Mouse (Mus musculus) lung, embryonic 16.5 days (tissue): ENCODE data around the gene Dnase1. TPM values are rescaled to one million over a fixed set of nuclear protein-coding genes. Genes with fewer than 3 reads are reported as not detected.
"Not testable (repeated sequence)": the region's sequence is repeated elsewhere in the genome, so short reads cannot be mapped to it uniquely, and the experiment has no call there.

Experiments
- ATAC-seq: fragments of 200-750 bp; cut with Nextera tagmentation; 2 replicates; pipeline ENCODE4 v1.8.0; 2017; ENCODE audit warnings: low read depth, mild to moderate bottlenecking, moderate library complexity
- H3K27ac ChIP-seq: fragments of 300-500 bp; sonication (generic); 2 replicates; pipeline ENCODE4 v1.5.1; 2014; ENCODE audit warnings: mild to moderate bottlenecking, control low read depth, low read length
- H3K27me3 ChIP-seq: fragments of 300-500 bp; sonication (generic); 2 replicates; pipeline ENCODE4 v1.6.1; 2014; ENCODE audit warnings: low read depth, low read length, mixed read lengths; ENCODE audit not compliant: control insufficient read depth, insufficient read depth
- H3K36me3 ChIP-seq: fragments of 300-500 bp; sonication (generic); 2 replicates; pipeline ENCODE4 v1.6.1; 2014; ENCODE audit warnings: low read length; ENCODE audit not compliant: control insufficient read depth, insufficient read depth
- H3K4me1 ChIP-seq: fragments of 300-500 bp; sonication (generic); replicated peaks from 2 replicates; pipeline ENCODE4 v1.6.1; 2014; ENCODE audit warnings: low read length, mixed read lengths; ENCODE audit not compliant: control insufficient read depth, insufficient read depth
- H3K4me2 ChIP-seq: fragments of 300-500 bp; sonication (generic); 2 replicates; pipeline ENCODE4 v1.6.1; 2014; ENCODE audit warnings: low read depth, low read length, control low read depth
- H3K4me3 ChIP-seq: fragments of 300-500 bp; sonication (generic); 2 replicates; pipeline ENCODE4 v1.5.1; 2014; ENCODE audit warnings: mild to moderate bottlenecking, low read length, control low read depth
- H3K9ac ChIP-seq: fragments of 300-500 bp; sonication (generic); 2 replicates; pipeline ENCODE4 v1.6.1; 2014; ENCODE audit warnings: low read length, control low read depth
- H3K9me3 ChIP-seq: fragments of 300-500 bp; sonication (generic); 2 replicates; pipeline ENCODE4 v1.6.1; 2016; ENCODE audit warnings: low read length; ENCODE audit not compliant: control insufficient read depth
- WGBS: fragments of 180-500 bp; shearing (Covaris S2); extraction: QIAGEN DNeasy Blood & Tissue Kit; methylation state at CpG from one replicate; pipeline ENCODE4 v1.1.7; 2014; 5-methylcytosine and 5-hydroxymethylcytosine counted together
- polyA plus RNA-seq: library from polyadenylated mRNA; unstranded; fragments of >200 nt; fragmentation: Nextera tagmentation; extraction: Ambion mirVana; gene quantifications from 2 replicates; pipeline ENCODE4 v1.2.1, GENCODE M21; 2015

The Dnase1 gene
- 3.2 and 4.1 TPM in 2 replicates for polyA plus RNA-seq

DNA sequence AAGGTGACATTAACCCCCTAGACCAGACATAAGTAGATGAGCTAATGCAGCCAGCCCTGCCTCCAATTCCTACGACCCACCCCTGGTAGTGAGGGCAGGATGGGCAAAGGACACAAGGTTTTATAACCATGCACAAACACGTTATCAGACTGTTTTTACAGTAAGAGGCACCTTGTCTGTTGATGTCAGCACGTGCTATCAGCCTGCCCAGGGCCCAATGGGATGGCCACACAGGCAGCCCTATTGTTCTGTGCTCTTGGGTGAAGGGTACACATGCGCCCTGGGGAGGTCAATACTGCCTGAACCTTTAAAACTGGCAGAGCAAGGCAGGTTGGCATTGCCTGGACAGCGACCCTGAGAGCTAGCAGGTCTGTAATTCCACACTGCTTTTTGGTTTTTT lies at the start of gene Dnase1:
Gene Dnase1, plus strand, starts transcription at position 136 of the 400 bp plus-strand sequence.
- Histone ChIP-seq H3K36me3 (peaks cover 10% of the 10 kb centered on the region; the same call in 1 of the 2 replicates), H3K4me1 (no peaks in the 10 kb centered on the region), H3K27ac (no peak within 1 kb of the TSS), H3K9me3 (no peaks in the 10 kb centered on the region), H3K27me3 (no peaks in the 10 kb centered on the region), H3K9ac (no peak within 1 kb of the TSS), H3K4me3 (no peak within 1 kb of the TSS), H3K4me2 (no peak within 1 kb of the TSS)
- 80% methylated on average over 5 of the region's 5 CpGs for WGBS
- ATAC-seq: no peak

DNA sequence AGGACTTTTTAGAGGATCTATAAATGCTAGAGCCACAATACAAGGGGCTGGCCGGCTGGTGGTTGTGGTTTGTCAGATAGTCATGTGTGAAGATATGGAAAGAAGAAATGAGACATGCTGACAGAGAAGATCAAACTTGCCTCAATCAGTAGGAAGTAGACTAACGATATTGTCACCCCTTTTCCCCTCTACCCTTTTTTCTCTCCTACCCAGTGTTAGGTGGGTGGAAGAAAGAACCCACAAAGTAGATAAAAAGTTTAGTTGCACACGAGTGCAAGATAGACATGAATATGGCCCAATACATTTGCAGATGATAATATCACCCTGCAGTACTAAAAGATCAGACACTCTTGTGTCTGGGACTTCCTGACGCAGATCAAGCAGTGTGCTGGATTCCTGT lies 48.3 kb upstream of the Dnase1 start:
- H3K4me1 ChIP-seq: no peaks in the 10 kb centered on the region
- no peak overlapping the region for H3K4me2 ChIP-seq
- 95% methylated on average over 4 of the region's 4 CpGs for WGBS
- no peaks in the 10 kb centered on the region for H3K27me3 ChIP-seq
- peaks cover 73% of the 10 kb centered on the region for H3K36me3 ChIP-seq
- no peak overlapping the region for H3K27ac ChIP-seq
- no peak for ATAC-seq
- no peaks in the 10 kb centered on the region for H3K9me3 ChIP-seq
- no peak overlapping the region for H3K4me3 ChIP-seq
- no peak overlapping the region for H3K9ac ChIP-seq

DNA sequence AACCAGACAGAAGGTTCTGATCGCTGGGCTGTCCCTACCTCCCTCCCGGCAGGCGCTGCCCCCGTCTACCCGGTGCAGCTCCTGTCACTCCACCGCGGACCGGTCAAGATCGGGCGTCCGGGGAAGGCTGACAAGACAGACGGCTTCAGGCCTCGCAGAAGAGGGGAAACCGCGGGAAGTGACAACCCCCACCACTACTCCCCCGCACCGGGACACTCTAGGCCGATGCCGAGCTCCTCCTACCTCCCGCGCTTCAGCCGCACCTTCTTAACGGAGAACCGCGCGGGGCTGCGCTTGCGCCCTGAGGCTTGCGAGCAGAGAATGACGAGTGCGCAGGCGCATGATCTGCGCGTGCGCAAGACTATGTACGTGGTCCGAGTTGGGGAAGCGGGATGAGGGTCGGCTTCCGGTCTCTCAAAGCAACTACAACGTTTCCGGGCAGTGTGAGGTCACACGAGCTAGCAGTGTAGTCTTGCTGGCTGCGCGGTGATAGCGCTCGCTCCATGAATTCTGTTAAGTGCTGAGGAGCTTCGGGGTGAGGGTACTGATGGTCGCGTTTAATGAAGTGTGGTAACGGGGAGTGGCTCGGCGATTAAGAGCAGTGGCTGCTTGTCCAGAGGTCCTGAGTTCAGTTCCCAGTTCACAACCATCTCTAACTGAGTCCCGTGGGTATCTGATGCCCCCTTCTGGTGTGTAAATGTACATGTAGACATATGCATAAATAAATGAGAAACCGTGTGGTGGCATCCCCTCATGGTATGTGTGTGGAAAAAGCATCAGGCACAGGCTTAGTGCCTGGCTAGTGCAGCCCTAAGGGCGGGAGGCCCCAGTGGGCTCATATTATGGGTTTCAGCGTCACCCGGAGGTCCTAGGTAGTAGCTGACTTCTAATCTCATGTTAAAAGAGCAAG lies 33.0 kb upstream of the Dnase1 start, which contains the start of gene Slx4:
Gene Slx4, minus strand, starts transcription at position 282 of the 910 bp plus-strand sequence.
- WGBS: 1% methylated on average over 51 of the region's 58 CpGs

DNA sequence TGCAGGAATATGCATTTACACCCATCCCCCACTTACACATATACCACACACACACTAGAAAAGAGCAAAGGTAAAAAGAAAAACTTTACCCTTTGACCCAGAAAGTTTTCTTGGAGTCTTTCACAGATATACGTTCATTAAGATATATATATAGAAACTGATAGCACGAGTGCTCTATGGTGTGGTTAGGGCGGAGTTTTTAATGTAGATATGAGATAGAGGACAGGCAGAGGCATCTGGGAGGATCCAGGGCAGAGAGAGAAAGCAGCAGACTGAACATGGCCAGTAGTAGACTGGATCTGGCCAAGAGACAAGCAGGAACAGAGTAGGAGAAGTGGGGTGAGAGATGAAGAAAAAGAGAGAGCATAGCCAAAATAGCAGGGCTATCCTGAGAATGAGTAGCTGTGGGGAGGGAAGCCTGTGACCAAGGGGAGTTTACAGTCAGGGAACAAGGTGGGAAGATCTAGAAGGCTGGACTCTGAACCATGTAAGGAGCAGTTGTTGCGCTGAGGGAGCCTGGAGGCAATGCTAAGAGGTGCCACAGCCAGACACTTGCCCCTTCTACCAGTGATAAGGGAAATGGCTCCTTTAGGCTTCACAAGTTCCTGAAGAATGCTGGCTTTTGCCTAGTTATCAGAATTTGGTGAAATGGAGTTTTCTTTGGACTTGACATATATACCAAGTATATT lies 23.7 kb upstream of the Dnase1 start:
- no peak overlapping the region for H3K9ac ChIP-seq
- H3K4me1 ChIP-seq: no peaks in the 10 kb centered on the region
- H3K4me2 ChIP-seq: no peak overlapping the region
- no peak for ATAC-seq
- WGBS: 63% methylated on average over 4 of the region's 4 CpGs
- H3K27ac ChIP-seq: no peak overlapping the region
- H3K4me3 ChIP-seq: no peak overlapping the region
- H3K27me3 ChIP-seq: no peaks in the 10 kb centered on the region
- H3K9me3 ChIP-seq: no peaks in the 10 kb centered on the region; the same call in 1 of the 2 replicates
- H3K36me3 ChIP-seq: no peaks in the 10 kb centered on the region

More for the DNA sequence above, 33.0 kb upstream of the Dnase1 start, which contains the start of gene Slx4:
- ATAC-seq: peak; percentile 99
- Histone ChIP-seq H3K4me1 (peaks cover 13% of the 10 kb centered on the region), H3K27me3 (no peaks in the 10 kb centered on the region), H3K27ac (peak within 1 kb of the TSS; percentile 94), H3K4me3 (peak within 1 kb of the TSS; percentile 93), H3K36me3 (peaks cover 12% of the 10 kb centered on the region), H3K9ac (peak within 1 kb of the TSS; percentile 93), H3K4me2 (peak within 1 kb of the TSS; percentile 90), H3K9me3 (no peaks in the 10 kb centered on the region)

DNA sequence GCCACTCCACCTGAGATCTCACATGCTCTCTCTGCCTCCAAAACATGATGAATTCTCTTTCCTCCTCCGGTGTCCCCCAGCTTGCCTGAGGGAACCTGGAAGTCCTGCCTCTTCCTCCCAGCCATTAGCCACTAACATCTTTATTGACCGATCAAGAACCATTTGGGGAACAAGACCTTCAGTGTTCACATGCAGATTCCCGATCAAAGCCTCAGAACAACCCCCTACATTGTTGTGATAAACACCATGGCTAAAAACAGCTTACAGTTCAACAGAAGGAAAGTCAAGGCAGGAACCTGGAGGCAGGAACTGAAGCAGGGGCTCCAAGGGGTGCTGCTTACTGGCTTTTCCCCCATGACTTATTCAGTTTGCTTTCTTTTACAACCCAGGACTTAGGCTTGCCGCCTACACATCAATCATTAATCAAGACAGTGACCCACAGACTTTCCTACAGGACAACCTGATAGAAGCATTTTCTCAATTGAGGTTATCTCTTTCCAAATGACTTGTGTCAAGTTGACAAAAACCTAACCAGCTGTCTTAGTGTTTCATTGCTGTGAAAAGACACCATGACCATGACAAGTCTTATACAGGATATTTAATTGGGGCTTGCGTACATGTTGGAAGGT lies 22.6 kb upstream of the Dnase1 start:
- H3K9me3 ChIP-seq: no peaks in the 10 kb centered on the region; the same call in 1 of the 2 replicates
- H3K4me2 ChIP-seq: no peak overlapping the region
- no peaks in the 10 kb centered on the region for H3K4me1 ChIP-seq
- 72% methylated on average over 5 of the region's 5 CpGs for WGBS
- no peak overlapping the region for H3K9ac ChIP-seq
- ATAC-seq: no peak
- H3K36me3 ChIP-seq: no peaks in the 10 kb centered on the region
- no peak overlapping the region for H3K27ac ChIP-seq
- no peaks in the 10 kb centered on the region for H3K27me3 ChIP-seq
- H3K4me3 ChIP-seq: no peak overlapping the region

DNA sequence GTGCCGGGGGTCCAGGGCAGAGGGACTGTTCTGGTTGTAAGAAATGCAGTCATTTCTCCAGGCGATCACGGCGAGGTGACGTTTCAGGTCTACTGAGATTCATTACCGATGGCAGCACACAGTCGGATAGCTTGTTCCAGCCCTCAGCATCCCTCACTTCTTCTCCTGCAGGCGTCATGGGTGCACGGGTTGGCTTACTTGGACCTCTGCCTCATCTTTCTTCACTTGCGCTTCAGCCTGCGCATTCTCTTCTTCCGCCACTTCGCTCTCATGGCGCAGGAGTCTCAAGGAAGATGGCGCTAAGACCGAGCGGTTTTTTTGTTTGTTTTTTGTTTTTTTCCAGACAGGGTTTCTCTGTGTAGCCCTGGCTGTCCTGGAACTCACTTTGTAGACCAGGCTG lies 20.0 kb upstream of the Dnase1 start:
- not testable (repeated sequence) for H3K27ac ChIP-seq, H3K4me2 ChIP-seq, ATAC-seq, H3K9ac ChIP-seq, H3K4me3 ChIP-seq, H3K9me3 ChIP-seq, H3K4me1 ChIP-seq, H3K36me3 ChIP-seq, H3K27me3 ChIP-seq
- WGBS: 77% methylated on average over 17 of the region's 17 CpGs

DNA sequence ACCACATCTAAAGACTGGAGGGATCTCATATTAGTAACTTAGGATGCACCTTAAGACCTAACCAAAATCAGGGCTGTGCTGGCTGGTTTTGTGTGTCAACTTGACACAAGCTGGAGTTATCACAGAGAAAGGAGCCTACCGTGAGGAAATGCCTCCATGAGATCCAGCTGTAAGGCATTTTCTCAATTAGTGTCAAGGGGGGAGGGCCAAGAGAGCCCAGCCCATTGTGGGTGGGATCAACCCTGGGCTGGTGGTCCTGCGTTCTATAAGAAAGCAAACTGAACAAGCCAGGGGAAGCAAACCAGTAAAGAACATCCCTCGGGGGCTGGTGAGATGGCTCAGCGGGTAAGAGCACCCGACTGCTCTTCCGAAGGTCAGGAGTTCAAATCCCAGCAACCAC lies 19.3 kb upstream of the Dnase1 start:
- not testable (repeated sequence) for H3K9me3 ChIP-seq, H3K9ac ChIP-seq, H3K4me2 ChIP-seq, H3K4me3 ChIP-seq, H3K36me3 ChIP-seq, H3K27ac ChIP-seq, ATAC-seq, H3K4me1 ChIP-seq, H3K27me3 ChIP-seq
- 72% methylated on average over 6 of the region's 6 CpGs for WGBS

DNA sequence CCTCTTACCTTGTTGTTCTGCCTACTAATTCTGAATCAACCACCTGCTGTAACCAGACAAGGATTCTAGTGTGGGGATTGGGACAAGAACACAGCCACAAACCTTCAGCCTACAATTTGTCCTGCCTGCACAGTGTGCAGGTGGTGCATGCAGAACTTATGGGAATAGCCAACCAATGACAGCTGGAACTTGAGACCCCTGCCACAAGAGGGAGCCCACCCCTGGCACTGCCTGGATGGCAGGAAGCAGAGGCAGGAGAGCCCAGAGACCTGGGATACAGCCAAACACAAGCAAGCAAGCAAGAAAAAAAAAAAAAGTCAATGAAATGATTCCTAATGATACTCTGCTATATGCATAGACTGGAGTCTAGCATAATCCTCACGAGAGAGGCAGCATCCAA lies 15.5 kb upstream of the Dnase1 start:
- no peaks in the 10 kb centered on the region for H3K4me1 ChIP-seq
- H3K9ac ChIP-seq: no peak overlapping the region
- no peaks in the 10 kb centered on the region for H3K36me3 ChIP-seq
- H3K4me2 ChIP-seq: no peak overlapping the region
- ATAC-seq: no peak
- no peaks in the 10 kb centered on the region for H3K27me3 ChIP-seq
- no peak overlapping the region for H3K4me3 ChIP-seq
- no peak overlapping the region for H3K27ac ChIP-seq
- 88% methylated on average over 1 of the region's 1 CpGs for WGBS
- H3K9me3 ChIP-seq: no peaks in the 10 kb centered on the region

DNA sequence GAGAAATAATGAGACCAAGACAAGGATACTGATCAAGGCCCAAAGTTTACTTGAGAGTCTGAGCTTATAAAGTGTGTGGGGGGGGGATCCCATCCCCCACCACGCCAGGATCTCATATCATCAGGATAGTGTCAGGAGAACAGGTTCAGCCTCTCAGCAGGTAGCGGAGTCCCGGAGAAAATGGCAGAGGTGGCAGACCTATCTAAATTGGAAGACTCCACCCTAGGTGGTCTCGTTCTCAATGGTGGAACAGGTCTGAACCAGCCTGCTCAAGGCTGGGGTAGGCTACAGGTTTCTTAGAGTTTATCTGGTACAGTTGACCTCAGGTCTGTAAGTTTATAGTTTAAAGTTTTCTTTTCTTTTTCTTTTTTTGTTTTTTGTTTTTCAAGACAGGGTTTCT lies 14.0 kb upstream of the Dnase1 start:
- H3K4me1 ChIP-seq: no peaks in the 10 kb centered on the region
- no peaks in the 10 kb centered on the region for H3K36me3 ChIP-seq
- no peak for ATAC-seq
- 63% methylated on average over 4 of the region's 4 CpGs for WGBS
- no peak overlapping the region for H3K9ac ChIP-seq
- no peaks in the 10 kb centered on the region for H3K27me3 ChIP-seq
- H3K4me2 ChIP-seq: no peak overlapping the region
- H3K4me3 ChIP-seq: no peak overlapping the region
- no peak overlapping the region for H3K27ac ChIP-seq
- no peaks in the 10 kb centered on the region for H3K9me3 ChIP-seq
